Mouse (Mus musculus): ENCODE measurements around the gene Lad1. TPM values are rescaled to one million over a fixed set of nuclear protein-coding genes. Genes with fewer than 3 reads are reported as not detected.

Gene Lad1
- polyA plus RNA-seq, 1 experiment, result 0.46 TPM

GRCm38 (mm10) chr1:135821780-135822179 is 3.4 kb downstream of the Lad1 start:
- Histone ChIP-seq H3K4me3 (no peak overlapping the region), H3K27me3 (ENCODE audit: control insufficient read depth, insufficient read depth, insufficient read length) (peaks cover 4% of the 10 kb centered on the region), H3K36me3 (ENCODE audit: control insufficient read depth, insufficient read depth) (no peaks in the 10 kb centered on the region), H3ac (ENCODE audit: control insufficient read depth, insufficient read length) (no peak overlapping the region), H3K4me2 (ENCODE audit: low read depth) (no peak overlapping the region), H3K79me2 (ENCODE audit: control insufficient read depth, insufficient read depth) (no peaks in the 10 kb centered on the region)
- peak in 2 of 3 experiments; percentile 50 to 65 for TF ChIP-seq MYOG (IDR thresholded peaks at IDR 0.05; ENCODE audit: control insufficient read depth in 1 of 3, insufficient read depth in 1 of 3, insufficient read length in 2 of 3, low read depth in 2 of 3)
- TF ChIP-seq REST (IDR thresholded peaks at IDR 0.05; ENCODE audit: insufficient read depth, insufficient read length), result no peak
- peak in 2 of 3 experiments; percentile 33 to 44 for TF ChIP-seq MYOD1 (IDR thresholded peaks at IDR 0.05; ENCODE audit: control insufficient read depth in 1 of 3, insufficient read length in 2 of 3, low read depth in 2 of 3)
- no peak for TF ChIP-seq CEBPB (IDR thresholded peaks at IDR 0.05; ENCODE audit: insufficient read depth, poor library complexity, severe bottlenecking)
- TF ChIP-seq E2F4 (IDR thresholded peaks at IDR 0.05; ENCODE audit: insufficient read depth), result no peak

GRCm38 (mm10) chr1:135828918-135829317 is 10.5 kb downstream of the Lad1 start:
- TF ChIP-seq MAX (IDR thresholded peaks at IDR 0.05; ENCODE audit: low read depth) (no peak), CEBPB (IDR thresholded peaks at IDR 0.05; ENCODE audit: insufficient read depth, poor library complexity, severe bottlenecking) (no peak), E2F4 (IDR thresholded peaks at IDR 0.05; ENCODE audit: insufficient read depth) (no peak), SRF (IDR thresholded peaks at IDR 0.05; ENCODE audit: control insufficient read depth, insufficient read length, low read depth) (no peak), REST (IDR thresholded peaks at IDR 0.05; ENCODE audit: insufficient read depth, insufficient read length) (no peak), TCF12 (IDR thresholded peaks at IDR 0.05; ENCODE audit: insufficient read depth, poor library complexity, severe bottlenecking) (no peak), MYOG (IDR thresholded peaks at IDR 0.05; ENCODE audit: control insufficient read depth in 1 of 3, insufficient read depth in 1 of 3, insufficient read length in 2 of 3, low read depth in 2 of 3) (no peak), USF1 (IDR thresholded peaks at IDR 0.05; ENCODE audit: low read depth) (no peak), TCF3 (IDR thresholded peaks at IDR 0.05; ENCODE audit: insufficient read length, low read depth) (no peak), POLR2AphosphoS2 (IDR thresholded peaks at IDR 0.05; ENCODE audit: insufficient read length, low read depth) (no peak), MYOD1 (IDR thresholded peaks at IDR 0.05; ENCODE audit: control insufficient read depth in 1 of 3, insufficient read length in 2 of 3, low read depth in 2 of 3) (no peak), POLR2A (IDR thresholded peaks at IDR 0.05; ENCODE audit: insufficient read length, low read depth) (no peak)
- Histone ChIP-seq H3K27me3 (ENCODE audit: control insufficient read depth, insufficient read depth, insufficient read length) (no peaks in the 10 kb centered on the region), H3K79me2 (ENCODE audit: control insufficient read depth, insufficient read depth) (no peaks in the 10 kb centered on the region), H3K36me3 (ENCODE audit: control insufficient read depth, insufficient read depth) (no peaks in the 10 kb centered on the region), H3ac (ENCODE audit: control insufficient read depth, insufficient read length) (no peak overlapping the region), H3K4me3 (no peak overlapping the region), H3K4me2 (ENCODE audit: low read depth) (no peak overlapping the region)

- Histone ChIP-seq H3ac (ENCODE audit: control insufficient read depth, insufficient read length) (no peak overlapping the region), H3K36me3 (ENCODE audit: control insufficient read depth, insufficient read depth) (peaks cover under 1% of the 10 kb centered on the region), H3K4me3 (no peak overlapping the region), H3K27me3 (ENCODE audit: control insufficient read depth, insufficient read depth, insufficient read length) (no peaks in the 10 kb centered on the region), H3K4me2 (ENCODE audit: low read depth) (peak overlapping the region; percentile 18), H3K79me2 (ENCODE audit: control insufficient read depth, insufficient read depth) (peaks cover 30% of the 10 kb centered on the region)
- no peak for TF ChIP-seq CEBPB (IDR thresholded peaks at IDR 0.05; ENCODE audit: insufficient read depth, poor library complexity, severe bottlenecking)
- TF ChIP-seq TCF3 (IDR thresholded peaks at IDR 0.05; ENCODE audit: insufficient read length, low read depth), result peak; percentile 100
- no peak for TF ChIP-seq SRF (IDR thresholded peaks at IDR 0.05; ENCODE audit: control insufficient read depth, insufficient read length, low read depth)
- peak; percentile 100 for TF ChIP-seq TCF12 (IDR thresholded peaks at IDR 0.05; ENCODE audit: insufficient read depth, poor library complexity, severe bottlenecking)
- no peak for TF ChIP-seq MAX (IDR thresholded peaks at IDR 0.05; ENCODE audit: low read depth)
- no peak for TF ChIP-seq USF1 (IDR thresholded peaks at IDR 0.05; ENCODE audit: low read depth)
- TF ChIP-seq E2F4 (IDR thresholded peaks at IDR 0.05; ENCODE audit: insufficient read depth), result no peak
- no peak for TF ChIP-seq POLR2AphosphoS2 (IDR thresholded peaks at IDR 0.05; ENCODE audit: insufficient read length, low read depth)
- TF ChIP-seq MYOD1 (IDR thresholded peaks at IDR 0.05; ENCODE audit: control insufficient read depth in 1 of 3, insufficient read length in 2 of 3, low read depth in 2 of 3), result peak; percentile 91 to 99 (median 99)
- TF ChIP-seq MYOG (IDR thresholded peaks at IDR 0.05; ENCODE audit: control insufficient read depth in 1 of 3, insufficient read depth in 1 of 3, insufficient read length in 2 of 3, low read depth in 2 of 3), result peak; percentile 99 to 100 (median 100)
- no peak for TF ChIP-seq REST (IDR thresholded peaks at IDR 0.05; ENCODE audit: insufficient read depth, insufficient read length)
- no peak for TF ChIP-seq POLR2A (IDR thresholded peaks at IDR 0.05; ENCODE audit: insufficient read length, low read depth)
Measured at GRCm38 (mm10) chr1:135834206-135834859, 15.9 kb downstream of the Lad1 start.

- Histone ChIP-seq H3K4me2 (ENCODE audit: low read depth) (peak overlapping the region; percentile 49), H3ac (ENCODE audit: control insufficient read depth, insufficient read length) (no peak overlapping the region), H3K79me2 (ENCODE audit: control insufficient read depth, insufficient read depth) (peaks cover 36% of the 10 kb centered on the region), H3K36me3 (ENCODE audit: control insufficient read depth, insufficient read depth) (peaks cover 6% of the 10 kb centered on the region), H3K27me3 (ENCODE audit: control insufficient read depth, insufficient read depth, insufficient read length) (no peaks in the 10 kb centered on the region), H3K4me3 (no peak overlapping the region)
- TF ChIP-seq E2F4 (IDR thresholded peaks at IDR 0.05; ENCODE audit: insufficient read depth), result no peak
- peak in 1 of 3 experiments; percentile 20 for TF ChIP-seq MYOG (IDR thresholded peaks at IDR 0.05; ENCODE audit: control insufficient read depth in 1 of 3, insufficient read depth in 1 of 3, insufficient read length in 2 of 3, low read depth in 2 of 3)
- TF ChIP-seq TCF3 (IDR thresholded peaks at IDR 0.05; ENCODE audit: insufficient read length, low read depth), result no peak
- no peak for TF ChIP-seq SRF (IDR thresholded peaks at IDR 0.05; ENCODE audit: control insufficient read depth, insufficient read length, low read depth)
- TF ChIP-seq MYOD1 (IDR thresholded peaks at IDR 0.05; ENCODE audit: control insufficient read depth in 1 of 3, insufficient read length in 2 of 3, low read depth in 2 of 3), result no peak
- no peak for TF ChIP-seq MAX (IDR thresholded peaks at IDR 0.05; ENCODE audit: low read depth)
- no peak for TF ChIP-seq POLR2AphosphoS2 (IDR thresholded peaks at IDR 0.05; ENCODE audit: insufficient read length, low read depth)
- no peak for TF ChIP-seq REST (IDR thresholded peaks at IDR 0.05; ENCODE audit: insufficient read depth, insufficient read length)
- no peak for TF ChIP-seq TCF12 (IDR thresholded peaks at IDR 0.05; ENCODE audit: insufficient read depth, poor library complexity, severe bottlenecking)
Measured at GRCm38 (mm10) chr1:135834983-135835382, 16.6 kb downstream of the Lad1 start.
